Mouse (Mus musculus) erythroid progenitor cell, adult 5-6 weeks (primary cell): Measurements from ENCODE around the gene Otub2. TPM values are rescaled to one million over a fixed set of nuclear protein-coding genes. Genes with fewer than 3 reads are reported as not detected.
"Not testable (repeated sequence)": the region's sequence is repeated elsewhere in the genome, so short reads cannot be mapped to it uniquely, and the experiment has no call there.

ENCODE experiments used
- ATAC-seq: replicated peaks from 2 replicates; pipeline ENCODE4 v1.8.0; 2016; ENCODE audit warnings: moderate number of reproducible peaks, mild to moderate bottlenecking, moderate TSS enrichment, inconsistent platforms; ENCODE audit not compliant: poor library complexity, low FRiP score, severe bottlenecking
- total RNA-seq, 2 experiments: library from RNA; stranded (forward) in 1 of 2; stranded (reverse) in 1 of 2; fragments of 150-400 nt in 1 of 2; fragments of 186-747, 209-891 nt in 1 of 2; gene quantifications; 2 replicates each; pipeline versions ENCODE4 v1.2.3 to v1.2.4; 2015 to 2017; ENCODE audit warnings: low replicate concordance in 2 of 2

Gene Otub2
- total RNA-seq, 2 experiments from 2014 or later: 18.9 to 28.1 TPM

DNA sequence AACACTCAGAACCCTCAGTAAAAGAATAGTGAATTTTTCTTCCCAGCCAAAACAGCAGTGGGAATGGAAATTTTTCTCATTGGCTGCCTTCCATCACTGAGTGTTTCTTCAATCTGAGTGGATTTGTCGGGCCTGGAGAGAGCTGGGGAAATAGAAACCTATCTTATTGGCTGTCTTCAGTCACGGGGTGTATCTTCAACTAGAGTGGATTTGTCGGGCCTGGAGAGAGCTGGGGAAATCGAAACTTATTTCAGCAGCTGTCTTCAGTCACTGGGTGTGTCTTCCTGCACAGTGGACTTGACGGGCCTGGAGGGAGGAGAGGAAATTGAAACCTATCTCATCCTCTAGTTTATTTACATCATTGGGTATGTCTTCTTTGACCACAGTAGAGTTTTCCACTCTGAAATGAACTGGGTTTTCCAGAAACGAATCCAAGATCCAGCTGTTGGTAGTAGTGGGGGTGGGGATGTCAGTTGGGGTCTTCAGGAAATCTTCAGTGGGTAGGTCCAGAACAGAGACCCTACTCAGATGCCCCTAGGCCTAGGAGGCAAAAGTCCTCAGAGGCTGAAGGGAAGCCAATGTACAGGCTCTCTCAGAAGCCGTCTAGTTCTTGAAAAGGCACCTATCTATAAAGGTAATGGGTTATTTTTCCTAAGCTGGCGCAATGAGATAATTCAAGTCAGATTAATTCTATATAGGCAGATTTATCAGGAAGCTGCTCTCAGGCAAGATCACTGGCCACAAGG is 45.7 kb downstream of the Otub2 start, which contains the start of gene Ifi27:
Gene Ifi27 (plus strand): TSS at position 226 of the 746 bp plus-strand sequence.
- peak; percentile 96 for ATAC-seq

DNA sequence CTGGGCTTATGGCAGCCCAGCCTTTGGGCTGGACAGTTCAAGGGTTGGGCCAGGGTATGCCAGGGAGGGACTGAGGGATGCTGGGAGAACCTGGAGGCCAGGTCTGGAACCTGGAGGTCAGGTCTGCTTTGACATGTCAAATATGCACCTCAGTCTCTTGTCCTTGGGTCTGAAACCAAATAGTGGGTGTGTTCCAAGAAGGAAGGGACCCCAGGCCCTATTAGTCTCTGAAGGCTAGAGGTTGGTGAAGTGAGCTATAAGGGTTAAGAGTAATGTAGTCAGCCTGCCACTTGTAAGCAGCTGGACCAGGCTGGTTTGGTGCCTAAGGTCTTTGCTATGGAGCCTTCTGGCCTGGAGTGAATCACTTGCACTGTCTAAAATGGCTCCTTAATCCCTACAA is 46.4 kb downstream of the Otub2 start:
- ATAC-seq: no peak; the same call in 1 of the 2 replicates

GRCm38 (mm10) chr12:103437601-103438000 is 49.1 kb downstream of the Otub2 start:
- ATAC-seq: no peak

GRCm38 (mm10) chr12:103443524-103443923 is 55.0 kb downstream of the Otub2 start, which contains the start of gene Ifi27l2a:
Ifi27l2a (minus strand) TSS chr12:103443680.
- ATAC-seq: no peak

GRCm38 (mm10) chr12:103444261-103444660 is 55.8 kb downstream of the Otub2 start:
- not testable (repeated sequence) for ATAC-seq

- ATAC-seq: no peak
Observed at GRCm38 (mm10) chr12:103445060-103445459, 56.6 kb downstream of the Otub2 start.

- no peak for ATAC-seq
Observed at GRCm38 (mm10) chr12:103453361-103453760, 64.9 kb downstream of the Otub2 start.

Other genes with a start within 250 kb of the Otub2 start
- gene Prima1, start 146.5 kb upstream of the Otub2 start, total RNA-seq (2015; ENCODE audit: low replicate concordance): not detected in 2 replicates
- gene Prima1, start 146.5 kb upstream of the Otub2 start, total RNA-seq (2017; ENCODE audit: low replicate concordance): not detected in 2 replicates
- gene Fam181a, start 77.7 kb upstream of the Otub2 start, total RNA-seq (2015; ENCODE audit: low replicate concordance): not detected in 2 replicates
- not detected in 2 replicates for gene Fam181a, start 77.7 kb upstream of the Otub2 start, total RNA-seq (2017; ENCODE audit: low replicate concordance)
- 1.7 and 2.9 TPM in 2 replicates for gene Asb2, start 32.7 kb upstream of the Otub2 start, total RNA-seq (2015; ENCODE audit: low replicate concordance)
- 0.64 and 4.6 TPM in 2 replicates for gene Asb2, start 32.7 kb upstream of the Otub2 start, total RNA-seq (2017; ENCODE audit: low replicate concordance)
- 3.8 TPM in 1 of 2 replicates, not detected in the other for gene 9330161L09Rik, start 19.1 kb downstream of the Otub2 start, total RNA-seq (2015; ENCODE audit: low replicate concordance)
- 3.4 TPM in 1 of 2 replicates, not detected in the other for gene 9330161L09Rik, start 19.1 kb downstream of the Otub2 start, total RNA-seq (2017; ENCODE audit: low replicate concordance)
- gene Ddx24, start 37.1 kb downstream of the Otub2 start, total RNA-seq (2015; ENCODE audit: low replicate concordance): 41.9 and 51.5 TPM in 2 replicates
- 61.6 and 62.0 TPM in 2 replicates for gene Ddx24, start 37.1 kb downstream of the Otub2 start, total RNA-seq (2017; ENCODE audit: low replicate concordance)
- 129 and 139 TPM in 2 replicates for gene Ifi27, start 45.5 kb downstream of the Otub2 start, total RNA-seq (2015; ENCODE audit: low replicate concordance)
- 33.1 and 75.9 TPM in 2 replicates for gene Ifi27, start 45.5 kb downstream of the Otub2 start, total RNA-seq (2017; ENCODE audit: low replicate concordance)
- gene Ifi27l2a, start 55.0 kb downstream of the Otub2 start, total RNA-seq (2015; ENCODE audit: low replicate concordance): 28.1 and 33.5 TPM in 2 replicates
- gene Ifi27l2a, start 55.0 kb downstream of the Otub2 start, total RNA-seq (2017; ENCODE audit: low replicate concordance): 16.0 and 20.4 TPM in 2 replicates
- not detected in 2 replicates for gene Ifi27l2b, start 68.5 kb downstream of the Otub2 start, total RNA-seq (2015; ENCODE audit: low replicate concordance)
- gene Ifi27l2b, start 68.5 kb downstream of the Otub2 start, total RNA-seq (2017; ENCODE audit: low replicate concordance): not detected in 2 replicates
- gene Ppp4r4, start 143.6 kb downstream of the Otub2 start, total RNA-seq (2015; ENCODE audit: low replicate concordance): not detected in 2 replicates
- 0.90 TPM in 1 of 2 replicates, not detected in the other for gene Ppp4r4, start 143.6 kb downstream of the Otub2 start, total RNA-seq (2017; ENCODE audit: low replicate concordance)
- gene Serpina10, start 242.8 kb downstream of the Otub2 start, total RNA-seq (2015; ENCODE audit: low replicate concordance): not detected in 2 replicates
- not detected in 2 replicates for gene Serpina10, start 242.8 kb downstream of the Otub2 start, total RNA-seq (2017; ENCODE audit: low replicate concordance)